Mouse (Mus musculus) c-Kit-positive CD71-positive TER-119-positive erythroid progenitor cells, embryonic 14.5 days (primary cell): ENCODE results near the gene Pkp1.
A peak's percentile ranks its signal among the peaks of the same experiment; 100 is the strongest.

ENCODE experiments used
- DNase-seq: peaks from one replicate; pipeline ENCODE4 v3.0.0-alpha.2; 2013; ENCODE audit warnings: low spot score

The Pkp1 gene

DNA sequence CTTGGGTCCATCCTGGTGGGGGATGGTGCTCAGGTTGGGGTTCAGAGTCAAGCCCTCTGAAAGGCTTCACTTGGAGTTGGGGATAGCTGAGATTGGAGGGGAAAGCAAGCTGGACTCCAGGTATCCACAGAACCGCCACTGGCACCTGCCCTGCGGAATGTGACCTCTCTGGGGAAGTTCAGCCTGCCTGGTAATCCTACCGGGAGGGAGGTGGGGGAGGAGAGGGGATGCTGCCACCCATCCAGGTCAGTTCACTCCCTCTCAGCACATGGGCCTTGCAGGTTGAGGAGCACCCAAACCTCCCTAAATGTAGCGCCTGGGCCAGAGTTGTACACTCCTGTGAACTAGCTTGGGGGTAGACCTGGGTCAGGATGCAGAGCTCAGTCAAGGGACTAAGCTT is 62.9 kb downstream of the Pkp1 start:
- no peak for DNase-seq

- DNase-seq = no peak
Measured at GRCm38 (mm10) chr1:135855344-135855687, 63.7 kb downstream of the Pkp1 start.

DNA sequence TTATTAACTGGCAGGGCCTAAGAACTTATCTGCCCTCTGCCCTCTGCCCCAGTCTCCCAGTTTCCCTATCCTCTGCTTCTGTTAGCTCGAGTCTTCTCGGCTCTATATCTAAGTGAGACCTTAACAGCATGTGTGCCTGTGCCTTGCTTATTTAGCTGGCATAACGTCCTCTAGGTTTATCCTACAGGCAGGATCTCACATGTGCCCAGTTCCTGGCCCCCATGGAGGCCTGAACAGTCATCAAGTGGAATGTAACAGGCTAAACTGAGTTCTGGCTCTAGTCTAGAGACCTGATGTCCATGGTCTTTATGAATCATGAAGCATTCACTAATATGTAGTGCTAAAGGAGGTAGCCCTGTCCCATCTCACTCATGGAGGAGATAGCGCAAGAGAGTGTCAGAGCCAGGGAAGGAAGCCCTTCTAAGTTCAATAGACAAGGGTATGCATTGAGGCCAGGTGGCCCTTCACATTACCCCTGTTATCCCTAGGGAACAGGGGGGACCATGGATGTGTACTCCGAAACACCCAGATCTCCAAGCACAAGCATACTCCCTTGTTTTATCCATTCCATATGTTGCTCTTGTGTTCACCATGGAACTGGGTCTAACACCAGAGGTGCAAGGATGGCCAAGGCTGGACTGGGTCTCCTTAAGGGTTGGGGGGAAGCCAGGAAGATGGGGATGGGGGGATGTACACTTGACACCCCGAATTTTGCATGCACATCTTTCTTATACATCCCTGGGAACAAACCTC is 64.2 kb downstream of the Pkp1 start:
- no peak for DNase-seq

- no peak for DNase-seq
Measured at GRCm38 (mm10) chr1:135853200-135853599, 65.8 kb downstream of the Pkp1 start.

- DNase-seq = no peak
Measured at GRCm38 (mm10) chr1:135852044-135852756, 66.8 kb downstream of the Pkp1 start.

DNA sequence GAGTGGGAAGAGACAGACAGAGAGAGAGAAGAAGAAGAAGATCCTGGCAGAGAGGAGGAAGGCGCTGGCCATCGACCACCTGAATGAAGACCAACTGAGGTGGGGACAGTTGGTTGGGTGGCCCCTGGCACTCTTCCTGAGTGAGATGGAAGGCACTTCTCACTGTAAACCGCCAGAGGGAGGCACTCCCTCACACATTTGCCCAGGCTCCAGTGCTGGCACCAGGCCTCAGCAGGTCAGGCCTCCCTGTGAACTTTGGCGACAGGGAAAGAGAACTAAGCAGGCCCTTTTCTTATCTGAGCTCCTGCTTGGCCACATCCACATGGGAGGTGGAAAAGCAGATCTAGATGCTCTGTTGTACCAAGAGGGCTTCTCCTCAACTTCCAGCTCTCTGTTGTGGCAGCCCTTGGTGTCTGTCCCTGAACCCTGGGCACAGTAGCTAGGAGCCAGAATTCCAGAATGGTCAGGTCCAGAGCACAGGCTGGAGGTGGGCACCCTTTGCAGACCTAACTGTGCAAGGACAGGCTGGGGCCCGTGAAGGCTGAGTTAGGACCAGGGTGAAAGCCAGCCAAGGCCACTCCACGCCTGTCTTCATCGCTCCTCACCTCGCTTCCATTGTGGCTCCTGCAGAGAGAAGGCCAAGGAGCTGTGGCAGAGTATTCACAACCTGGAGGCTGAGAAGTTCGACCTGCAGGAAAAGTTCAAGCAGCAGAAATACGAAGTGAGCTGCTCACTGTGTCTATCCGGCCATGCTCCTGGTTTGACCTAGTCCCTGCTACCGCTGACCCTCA is 68.1 kb downstream of the Pkp1 start:
- DNase-seq = peak; percentile 23

GRCm38 (mm10) chr1:135847611-135848351 is 71.2 kb downstream of the Pkp1 start:
- DNase-seq = no peak

- DNase-seq = peak; percentile 74
Measured at GRCm38 (mm10) chr1:135847139-135847562, 71.9 kb downstream of the Pkp1 start.

GRCm38 (mm10) chr1:135846632-135847031 is 72.4 kb downstream of the Pkp1 start:
- no peak for DNase-seq

DNA sequence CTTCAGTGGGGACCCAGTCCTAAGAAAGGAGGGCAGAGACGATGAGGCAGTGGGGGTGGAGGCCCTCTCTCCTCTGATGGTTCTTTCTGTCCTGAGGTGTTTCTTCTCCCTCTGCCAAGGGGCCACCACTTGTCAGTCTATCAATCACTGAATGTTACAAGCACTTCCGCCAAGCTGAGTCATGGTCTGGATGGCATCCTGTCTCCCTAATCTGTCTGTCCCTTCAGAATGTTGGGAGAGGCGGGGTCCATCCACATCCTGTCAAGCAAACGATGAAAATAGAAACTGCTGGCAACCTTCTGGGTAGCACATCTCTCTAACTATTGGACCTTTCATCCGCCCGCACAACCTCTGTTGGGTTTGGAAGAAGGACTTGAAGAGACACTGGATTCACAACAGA is 74.5 kb downstream of the Pkp1 start:
- DNase-seq = no peak

DNA sequence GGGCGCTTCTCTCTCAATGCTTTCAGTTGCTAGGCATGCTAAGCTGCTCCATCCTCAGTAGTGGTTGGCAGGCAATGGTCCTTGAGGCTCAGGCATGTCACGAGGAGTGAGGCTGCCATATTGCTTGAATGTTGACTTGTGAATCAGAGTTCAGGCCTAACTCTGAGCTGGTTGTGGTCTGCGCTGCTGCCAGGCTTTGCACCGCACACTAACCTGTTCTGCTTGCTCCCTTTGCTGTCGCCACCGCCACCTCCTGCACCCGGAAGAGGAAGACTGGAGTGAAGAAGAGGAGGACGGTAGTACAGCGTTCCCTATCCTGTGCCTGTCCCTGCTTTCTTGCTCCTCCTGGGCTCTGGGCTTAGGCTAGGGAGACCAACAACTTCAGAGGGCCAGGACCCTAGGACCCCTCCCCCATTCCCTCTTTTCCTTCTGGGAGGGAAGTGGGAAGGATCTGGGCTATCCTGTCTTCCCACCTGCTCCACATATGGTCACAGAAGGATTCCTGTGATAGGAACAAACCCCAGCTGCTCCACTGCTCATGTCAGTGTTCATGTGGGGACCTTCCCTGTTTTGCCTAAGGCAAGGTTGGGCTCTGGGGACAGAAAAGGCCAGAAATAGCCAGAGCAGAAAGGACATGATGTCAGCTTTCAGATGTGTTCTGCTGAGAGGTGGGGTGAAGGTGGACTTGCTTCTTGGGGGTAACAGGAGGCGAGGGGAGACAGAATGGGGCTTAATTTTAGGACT is 75.3 kb downstream of the Pkp1 start:
- no peak for DNase-seq

GRCm38 (mm10) chr1:135840675-135841395 is 78.2 kb downstream of the Pkp1 start:
- no peak for DNase-seq

DNA sequence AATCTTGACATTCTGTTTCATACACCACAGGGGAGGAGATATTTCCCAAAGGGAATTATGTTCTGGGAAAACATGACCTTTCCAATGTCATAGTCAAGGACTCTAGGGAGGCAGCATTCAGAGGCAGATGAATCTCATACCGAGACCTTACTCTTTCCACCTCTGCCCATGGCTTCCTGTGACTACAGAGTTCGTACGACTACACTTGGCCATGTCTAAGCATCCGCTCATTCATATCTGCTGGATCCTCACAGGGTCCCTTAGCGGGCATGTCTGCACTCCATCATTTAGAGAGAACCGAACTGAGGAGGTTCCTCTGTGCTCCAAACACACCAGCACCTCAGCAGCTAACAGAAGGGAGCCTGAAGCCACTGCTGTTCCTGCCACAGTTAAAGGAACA is 79.9 kb downstream of the Pkp1 start:
- DNase-seq = no peak

DNA sequence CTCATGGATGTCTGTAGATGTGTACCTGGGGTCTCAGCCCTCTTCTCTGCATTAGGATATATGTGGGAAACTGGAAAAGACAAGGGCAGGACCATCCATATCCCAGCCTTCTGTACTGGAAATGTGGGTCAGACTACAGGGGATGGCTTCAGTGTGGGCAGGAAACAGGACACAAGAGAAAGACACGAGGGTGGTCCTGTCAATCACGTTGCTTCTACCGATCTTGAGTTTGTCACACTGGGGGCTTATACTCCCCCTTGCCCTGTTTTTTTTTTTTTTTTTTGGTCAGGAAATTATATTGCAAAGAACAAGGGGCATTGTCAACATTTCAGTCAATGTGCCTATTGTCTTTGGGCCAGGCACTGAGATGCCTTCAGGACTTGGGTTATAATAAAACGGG is 80.4 kb downstream of the Pkp1 start:
- no peak for DNase-seq

- DNase-seq = no peak
Measured at GRCm38 (mm10) chr1:135835716-135836483, 83.1 kb downstream of the Pkp1 start, which contains the start of gene Tnnt2. TSS of gene Tnnt2 (plus strand) at chr1:135836354.

- DNase-seq = no peak
Measured at GRCm38 (mm10) chr1:135834983-135835382, 84.0 kb downstream of the Pkp1 start.

- no peak for DNase-seq
Measured at GRCm38 (mm10) chr1:135834206-135834859, 84.7 kb downstream of the Pkp1 start.

GRCm38 (mm10) chr1:135828918-135829317 is 90.1 kb downstream of the Pkp1 start:
- peak; percentile 53 for DNase-seq

DNA sequence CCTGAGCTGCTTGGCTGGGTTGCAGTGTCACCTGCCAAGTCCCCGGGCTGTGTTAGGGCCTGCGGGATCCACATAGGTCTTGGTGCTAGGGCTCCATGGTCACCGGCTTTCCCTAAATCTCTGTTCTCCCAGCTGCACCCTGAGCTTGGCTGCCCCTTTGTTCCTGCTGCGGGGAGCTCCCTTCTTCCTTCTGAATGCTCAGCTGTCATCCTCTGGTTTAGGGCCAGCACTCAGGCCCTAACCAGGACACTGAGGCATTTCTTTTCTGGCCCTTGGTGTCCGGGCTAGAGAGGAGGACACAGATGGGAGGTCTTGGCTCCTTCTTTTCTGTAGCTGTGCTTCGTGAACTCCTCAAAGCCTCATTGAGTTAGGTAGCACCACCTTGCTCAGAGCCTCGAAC is 97.2 kb downstream of the Pkp1 start:
- DNase-seq = no peak
